Mouse (Mus musculus): ENCODE measurements around the gene Abcb8. TPM values are rescaled to one million over a fixed set of nuclear protein-coding genes. Genes with fewer than 3 reads are reported as not detected.
A peak's percentile ranks its signal among the peaks of the same experiment; 100 is the strongest.

Gene Abcb8
- 44.7 and 49.6 TPM in 2 replicates for polyA plus RNA-seq (2015; fragmentation: Nextera tagmentation; extraction: Ambion mirVana)

GRCm38 (mm10) chr5:24393392-24393997, at the start of gene Abcb8:
TSS of gene Abcb8 (plus strand) at chr5:24393663.
- Histone ChIP-seq H3K27ac (peak within 1 kb of the TSS; percentile 64; the same call in 1 of the 2 replicates), H3K4me1 (peaks cover 21% of the 10 kb centered on the region), H3K4me3 (peak within 1 kb of the TSS; percentile 56), H3K36me3 (no peaks in the 10 kb centered on the region), H3K9ac (peak within 1 kb of the TSS; percentile 31; the same call in 1 of the 2 replicates), H3K27me3 (peaks cover 8% of the 10 kb centered on the region; the same call in 1 of the 2 replicates), H3K9me3 (no peaks in the 10 kb centered on the region), H3K4me2 (peak within 1 kb of the TSS; percentile 61)
- no peak for ATAC-seq (ENCODE audit: borderline replicate concordance, extremely low read depth, low FRiP score, low TSS enrichment)
- WGBS = 24% methylated on average over 7 of the region's 7 CpGs

GRCm38 (mm10) chr5:24343977-24344436, 49.5 kb upstream of the Abcb8 start:
- H3K9ac ChIP-seq = no peak overlapping the region

GRCm38 (mm10) chr5:24344477-24345051, 48.9 kb upstream of the Abcb8 start:
- no peak overlapping the region for H3K9ac ChIP-seq
- ATAC-seq (ENCODE audit: borderline replicate concordance, extremely low read depth, low FRiP score, low TSS enrichment) = peak; percentile 79
- H3K27me3 ChIP-seq = peaks cover 14% of the 10 kb centered on the region
- H3K4me3 ChIP-seq = no peak overlapping the region
- H3K36me3 ChIP-seq = no peaks in the 10 kb centered on the region
- H3K4me2 ChIP-seq = peak overlapping the region; percentile 45
- H3K4me1 ChIP-seq = peaks cover 65% of the 10 kb centered on the region
- peak overlapping the region; percentile 70 for H3K27ac ChIP-seq
- WGBS = 18% methylated on average over 12 of the region's 12 CpGs
- no peaks in the 10 kb centered on the region for H3K9me3 ChIP-seq

More at GRCm38 (mm10) chr5:24343977-24344436, 49.5 kb upstream of the Abcb8 start:
- peaks cover 59% of the 10 kb centered on the region for H3K4me1 ChIP-seq
- no peak for ATAC-seq (ENCODE audit: borderline replicate concordance, extremely low read depth, low FRiP score, low TSS enrichment)
- no peak overlapping the region for H3K4me3 ChIP-seq
- WGBS = 31% methylated on average over 2 of the region's 2 CpGs
- peak overlapping the region; percentile 70; the same call in 1 of the 2 replicates for H3K27ac ChIP-seq
- H3K4me2 ChIP-seq = peak overlapping the region; percentile 45
- H3K27me3 ChIP-seq = peaks cover 8% of the 10 kb centered on the region
- no peaks in the 10 kb centered on the region for H3K36me3 ChIP-seq
- no peaks in the 10 kb centered on the region for H3K9me3 ChIP-seq

- H3K9ac ChIP-seq = no peak overlapping the region
- H3K27me3 ChIP-seq = peaks cover 26% of the 10 kb centered on the region
- no peaks in the 10 kb centered on the region for H3K36me3 ChIP-seq
- H3K4me1 ChIP-seq = peaks cover 81% of the 10 kb centered on the region
- no peak overlapping the region for H3K4me3 ChIP-seq
- no peak overlapping the region for H3K27ac ChIP-seq
- H3K9me3 ChIP-seq = no peaks in the 10 kb centered on the region
- no peak overlapping the region for H3K4me2 ChIP-seq
- WGBS = 81% methylated on average over 7 of the region's 7 CpGs
- no peak for ATAC-seq (ENCODE audit: borderline replicate concordance, extremely low read depth, low FRiP score, low TSS enrichment)
Observed at GRCm38 (mm10) chr5:24346313-24346712, 47.1 kb upstream of the Abcb8 start.

- 27% methylated on average over 7 of the region's 7 CpGs for WGBS
- Histone ChIP-seq H3K9ac (no peak overlapping the region), H3K27me3 (peaks cover 32% of the 10 kb centered on the region), H3K4me3 (peak overlapping the region; percentile 44; the same call in 1 of the 2 replicates), H3K36me3 (no peaks in the 10 kb centered on the region), H3K27ac (no peak overlapping the region), H3K4me1 (peaks cover 82% of the 10 kb centered on the region), H3K4me2 (peak overlapping the region; percentile 92), H3K9me3 (no peaks in the 10 kb centered on the region)
- ATAC-seq (ENCODE audit: borderline replicate concordance, extremely low read depth, low FRiP score, low TSS enrichment) = no peak
Observed at GRCm38 (mm10) chr5:24347186-24347875, 46.1 kb upstream of the Abcb8 start.

- Histone ChIP-seq H3K4me1 (peaks cover 82% of the 10 kb centered on the region), H3K9me3 (no peaks in the 10 kb centered on the region), H3K9ac (no peak overlapping the region; the same call in 1 of the 2 replicates), H3K4me3 (peak overlapping the region; percentile 44), H3K27ac (no peak overlapping the region), H3K4me2 (peak overlapping the region; percentile 92), H3K27me3 (peaks cover 40% of the 10 kb centered on the region), H3K36me3 (no peaks in the 10 kb centered on the region)
- 0 out of 2 replicates have a peak, but pooled peaks have one; percentile 4 for ATAC-seq (ENCODE audit: borderline replicate concordance, extremely low read depth, low FRiP score, low TSS enrichment)
- WGBS = under 1% methylated on average over 36 of the region's 41 CpGs
Observed at GRCm38 (mm10) chr5:24348128-24348527, 45.3 kb upstream of the Abcb8 start.

GRCm38 (mm10) chr5:24348546-24348945, 44.9 kb upstream of the Abcb8 start:
- peaks cover 44% of the 10 kb centered on the region for H3K27me3 ChIP-seq
- H3K9me3 ChIP-seq = no peaks in the 10 kb centered on the region
- H3K36me3 ChIP-seq = no peaks in the 10 kb centered on the region
- H3K4me1 ChIP-seq = peaks cover 80% of the 10 kb centered on the region
- no peak overlapping the region for H3K27ac ChIP-seq
- H3K4me3 ChIP-seq = peak overlapping the region; percentile 44
- no peak overlapping the region for H3K9ac ChIP-seq
- H3K4me2 ChIP-seq = peak overlapping the region; percentile 92
- no peak for ATAC-seq (ENCODE audit: borderline replicate concordance, extremely low read depth, low FRiP score, low TSS enrichment)
- WGBS = under 1% methylated on average over 27 of the region's 30 CpGs

- no peaks in the 10 kb centered on the region for H3K36me3 ChIP-seq
- H3K9me3 ChIP-seq = no peaks in the 10 kb centered on the region
- H3K27me3 ChIP-seq = peaks cover 59% of the 10 kb centered on the region
- WGBS = 48% methylated on average over 3 of the region's 3 CpGs
- peak overlapping the region; percentile 98 for H3K4me2 ChIP-seq
- H3K9ac ChIP-seq = no peak overlapping the region
- no peak for ATAC-seq (ENCODE audit: borderline replicate concordance, extremely low read depth, low FRiP score, low TSS enrichment)
- H3K4me1 ChIP-seq = peaks cover 65% of the 10 kb centered on the region
- H3K4me3 ChIP-seq = peak overlapping the region; percentile 66; the same call in 1 of the 2 replicates
- H3K27ac ChIP-seq = no peak overlapping the region
Observed at GRCm38 (mm10) chr5:24350073-24350472, 43.4 kb upstream of the Abcb8 start.

- Histone ChIP-seq H3K27ac (peak overlapping the region; percentile 92), H3K9ac (peak overlapping the region; percentile 50), H3K36me3 (no peaks in the 10 kb centered on the region), H3K4me1 (peaks cover 59% of the 10 kb centered on the region), H3K27me3 (peaks cover 59% of the 10 kb centered on the region), H3K4me3 (peak overlapping the region; percentile 66), H3K9me3 (no peaks in the 10 kb centered on the region), H3K4me2 (peak overlapping the region; percentile 98)
- ATAC-seq (ENCODE audit: borderline replicate concordance, extremely low read depth, low FRiP score, low TSS enrichment) = no peak
- 28% methylated on average over 15 of the region's 15 CpGs for WGBS
Observed at GRCm38 (mm10) chr5:24350531-24351250, 42.8 kb upstream of the Abcb8 start.

GRCm38 (mm10) chr5:24351278-24351677, 42.2 kb upstream of the Abcb8 start, which contains the start of gene Kcnh2:
TSS of gene Kcnh2 (minus strand) at chr5:24351604.
- H3K4me2 ChIP-seq = peak within 1 kb of the TSS; percentile 98
- peaks cover 59% of the 10 kb centered on the region for H3K4me1 ChIP-seq
- H3K27me3 ChIP-seq = peaks cover 59% of the 10 kb centered on the region
- under 1% methylated on average over 29 of the region's 53 CpGs for WGBS
- peak within 1 kb of the TSS; percentile 50 for H3K9ac ChIP-seq
- peak within 1 kb of the TSS; percentile 66 for H3K4me3 ChIP-seq
- H3K9me3 ChIP-seq = no peaks in the 10 kb centered on the region
- peak within 1 kb of the TSS; percentile 92 for H3K27ac ChIP-seq
- ATAC-seq (ENCODE audit: borderline replicate concordance, extremely low read depth, low FRiP score, low TSS enrichment) = peak; percentile 13
- H3K36me3 ChIP-seq = no peaks in the 10 kb centered on the region

GRCm38 (mm10) chr5:24351701-24352171, 41.7 kb upstream of the Abcb8 start:
- WGBS = under 1% methylated on average over 32 of the region's 41 CpGs
- peaks cover 59% of the 10 kb centered on the region for H3K27me3 ChIP-seq
- H3K27ac ChIP-seq = peak overlapping the region; percentile 92
- H3K4me3 ChIP-seq = peak overlapping the region; percentile 66
- ATAC-seq (ENCODE audit: borderline replicate concordance, extremely low read depth, low FRiP score, low TSS enrichment) = peak; percentile 81
- no peaks in the 10 kb centered on the region for H3K9me3 ChIP-seq
- H3K9ac ChIP-seq = peak overlapping the region; percentile 50; the same call in 1 of the 2 replicates
- H3K4me2 ChIP-seq = peak overlapping the region; percentile 98
- H3K36me3 ChIP-seq = no peaks in the 10 kb centered on the region
- H3K4me1 ChIP-seq = peaks cover 59% of the 10 kb centered on the region

Data from lung, embryonic 15.5 days (tissue).